Mouse (Mus musculus) midbrain, embryonic 14.5 days (tissue): ENCODE measurements at regions not wholly inside any gene's neighbourhood (a gene's known extent, or its start where the extent isn't known, plus 50 kb on each side); places are given as distances from the start of the nearest gene placed in this dataset.

Experiments used
- ATAC-seq: fragments of 200-750 bp; cut with Nextera tagmentation; 2 replicates; pipeline ENCODE4 v1.8.0; 2017; ENCODE audit warnings: moderate number of reproducible peaks, moderate library complexity; ENCODE audit not compliant: low FRiP score, low TSS enrichment
- DNase-seq: peaks from one replicate; pipeline ENCODE4 v3.0.0-alpha.2; 2015
- H3K27ac ChIP-seq: fragments of 300-500 bp; sonication (generic); replicated peaks from 2 replicates; pipeline ENCODE4 v1.5.1; 2014; ENCODE audit warnings: mild to moderate bottlenecking, low read depth, low read length, moderate library complexity
- H3K27me3 ChIP-seq: fragments of 300-500 bp; sonication (generic); 2 replicates; pipeline ENCODE4 v1.6.1; 2014; ENCODE audit warnings: low read length, control low read depth, mixed read lengths; ENCODE audit not compliant: control insufficient read depth, insufficient read depth
- H3K36me3 ChIP-seq: fragments of 300-500 bp; sonication (generic); 2 replicates; pipeline ENCODE4 v1.6.1; 2014; ENCODE audit warnings: low read length, control low read depth; ENCODE audit not compliant: control insufficient read depth, insufficient read depth
- H3K4me1 ChIP-seq: fragments of 300-500 bp; sonication (generic); 2 replicates; pipeline ENCODE4 v1.6.1; 2014; ENCODE audit warnings: mild to moderate bottlenecking, antibody characterized with exemption, low read length, control low read depth; ENCODE audit not compliant: control insufficient read depth, insufficient read depth
- H3K4me2 ChIP-seq: fragments of 300-500 bp; sonication (generic); 2 replicates; pipeline ENCODE4 v1.6.1; 2014; ENCODE audit warnings: mild to moderate bottlenecking, low read length, moderate library complexity
- H3K4me3 ChIP-seq: fragments of 300-500 bp; sonication (generic); replicated peaks from 2 replicates; pipeline ENCODE4 v1.5.1; 2014; ENCODE audit warnings: low read depth, low read length
- H3K9ac ChIP-seq: fragments of 300-500 bp; sonication (generic); replicated peaks from 2 replicates; pipeline ENCODE4 v1.6.1; 2014; ENCODE audit warnings: mild to moderate bottlenecking, low read length, moderate library complexity
- H3K9me3 ChIP-seq: fragments of 300-500 bp; sonication (generic); 2 replicates; pipeline ENCODE4 v1.6.1; 2016; ENCODE audit warnings: low read length, control low read depth, mixed read lengths; ENCODE audit not compliant: control insufficient read depth
- WGBS: fragments of 180-500 bp; shearing (Covaris S2); extraction: QIAGEN DNeasy Blood & Tissue Kit; methylation state at CpG from one replicate; pipeline ENCODE4 v1.1.7; 2014; 5-methylcytosine and 5-hydroxymethylcytosine counted together

- no peaks in the 10 kb centered on the region for H3K36me3 ChIP-seq
- 60% methylated on average over 5 of the region's 5 CpGs for WGBS
- no peaks in the 10 kb centered on the region for H3K9me3 ChIP-seq
- no peak for ATAC-seq
- no peaks in the 10 kb centered on the region for H3K4me1 ChIP-seq
- no peak overlapping the region for H3K9ac ChIP-seq
- H3K4me3 ChIP-seq, result no peak overlapping the region
- H3K27ac ChIP-seq, result no peak overlapping the region
- no peaks in the 10 kb centered on the region for H3K27me3 ChIP-seq
- no peak overlapping the region for H3K4me2 ChIP-seq
- no peak for DNase-seq
Measured at GRCm38 (mm10) chr8:104008756-104009155, 92.7 kb upstream of the Cdh5 start.

- Histone ChIP-seq H3K9ac (no peak overlapping the region), H3K36me3 (no peaks in the 10 kb centered on the region), H3K9me3 (no peaks in the 10 kb centered on the region), H3K4me1 (no peaks in the 10 kb centered on the region), H3K27ac (no peak overlapping the region), H3K27me3 (no peaks in the 10 kb centered on the region), H3K4me3 (no peak overlapping the region), H3K4me2 (no peak overlapping the region)
- WGBS, result 91% methylated on average over 6 of the region's 6 CpGs
- no peak for ATAC-seq
- no peak for DNase-seq
Measured at GRCm38 (mm10) chr8:104009306-104009705, 92.1 kb upstream of the Cdh5 start.

GRCm38 (mm10) chr8:104022231-104022630, 79.2 kb upstream of the Cdh5 start:
- no peak for DNase-seq

DNA sequence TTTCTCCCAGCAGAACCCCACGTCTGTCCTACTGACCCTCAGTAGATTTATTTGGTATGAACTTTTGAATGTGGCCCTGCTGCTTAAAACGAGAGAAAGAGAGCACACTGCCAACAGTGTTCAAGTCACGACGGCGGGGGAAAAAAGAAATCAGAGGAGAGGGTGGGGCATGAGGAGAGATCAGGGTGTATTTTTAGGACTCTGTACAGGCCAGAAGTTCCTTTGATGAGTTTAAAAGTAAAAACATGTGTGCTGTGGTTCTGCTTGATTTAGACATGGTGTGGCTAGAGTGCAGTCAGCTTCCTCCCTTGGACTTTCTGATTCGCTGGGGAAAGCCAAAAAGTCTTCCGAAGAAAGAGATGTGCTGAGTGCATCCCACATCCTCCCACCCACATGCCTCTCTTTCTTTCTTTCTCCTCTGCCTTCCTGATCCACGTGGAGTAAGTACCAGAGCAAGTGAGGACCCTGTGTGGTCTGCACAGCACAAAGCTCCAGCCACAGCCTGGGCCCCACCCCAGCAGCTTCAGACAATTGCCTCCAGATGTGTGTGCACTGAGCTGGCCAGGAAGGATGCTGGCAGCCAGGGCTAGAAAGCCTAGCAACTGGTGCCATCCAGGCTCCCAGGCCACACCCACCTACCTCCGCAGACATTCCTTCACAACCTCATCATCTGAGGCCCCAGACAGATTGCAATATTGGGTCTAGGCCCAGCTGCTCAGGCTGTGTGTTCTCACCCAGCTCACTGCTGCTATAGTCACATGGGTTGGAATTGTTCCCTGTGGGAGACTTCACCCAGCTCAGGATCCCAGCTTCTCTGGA, 78.5 kb upstream of the Cdh5 start:
- DNase-seq, result no peak
- Histone ChIP-seq H3K4me2 (no peak overlapping the region), H3K36me3 (no peaks in the 10 kb centered on the region), H3K9ac (no peak overlapping the region), H3K27me3 (no peaks in the 10 kb centered on the region), H3K4me3 (no peak overlapping the region), H3K4me1 (no peaks in the 10 kb centered on the region), H3K27ac (no peak overlapping the region), H3K9me3 (no peaks in the 10 kb centered on the region)
- WGBS, result 65% methylated on average over 9 of the region's 9 CpGs
- no peak for ATAC-seq

More at GRCm38 (mm10) chr8:104022231-104022630, 79.2 kb upstream of the Cdh5 start:
- no peaks in the 10 kb centered on the region for H3K9me3 ChIP-seq
- 86% methylated on average over 7 of the region's 7 CpGs for WGBS
- ATAC-seq, result no peak
- H3K27ac ChIP-seq, result no peak overlapping the region
- H3K4me2 ChIP-seq, result no peak overlapping the region
- no peaks in the 10 kb centered on the region for H3K36me3 ChIP-seq
- no peaks in the 10 kb centered on the region for H3K27me3 ChIP-seq
- H3K4me3 ChIP-seq, result no peak overlapping the region
- H3K9ac ChIP-seq, result no peak overlapping the region
- H3K4me1 ChIP-seq, result no peaks in the 10 kb centered on the region

DNA sequence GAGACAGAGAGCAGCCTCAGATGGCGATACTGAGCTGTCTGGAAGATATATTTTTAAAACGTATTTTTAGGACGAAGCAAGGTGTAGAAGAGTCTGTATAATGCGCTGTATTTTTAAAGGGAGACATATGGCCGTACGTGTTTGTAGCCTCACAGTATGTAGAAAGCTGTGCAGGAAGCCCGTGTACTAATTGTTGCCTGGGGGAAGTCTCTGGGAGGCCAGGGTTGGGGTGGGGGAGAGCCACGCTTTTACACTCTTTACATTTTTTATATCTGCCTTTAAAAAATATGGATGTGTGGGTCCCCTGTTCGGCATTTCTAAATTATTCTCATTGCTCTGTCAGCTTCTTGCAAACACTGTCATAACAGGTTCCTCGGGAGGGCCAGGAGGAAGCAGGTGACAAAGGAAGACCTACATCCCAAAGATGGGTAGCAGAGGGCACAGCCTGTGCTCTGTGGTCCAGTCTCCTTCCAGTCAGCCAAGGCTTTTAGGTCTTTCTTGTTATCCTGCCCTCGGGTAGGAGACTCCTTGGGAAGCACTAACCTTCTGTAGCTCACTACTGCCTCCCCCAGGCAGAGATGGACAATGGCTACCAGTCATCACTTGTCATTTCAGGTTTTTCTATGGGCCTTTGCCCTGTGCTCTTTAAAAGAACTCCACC, 74.1 kb upstream of the Cdh5 start:
- H3K4me3 ChIP-seq, result no peak overlapping the region
- H3K9me3 ChIP-seq, result 0 out of 2 replicates have a peak, but pooled peaks cover 5% of the 10 kb centered on the region
- no peaks in the 10 kb centered on the region for H3K27me3 ChIP-seq
- WGBS, result 71% methylated on average over 11 of the region's 11 CpGs
- H3K9ac ChIP-seq, result no peak overlapping the region
- H3K36me3 ChIP-seq, result no peaks in the 10 kb centered on the region
- H3K27ac ChIP-seq, result no peak overlapping the region
- DNase-seq, result peak; percentile 79
- ATAC-seq, result no peak
- no peaks in the 10 kb centered on the region for H3K4me1 ChIP-seq
- H3K4me2 ChIP-seq, result no peak overlapping the region

DNA sequence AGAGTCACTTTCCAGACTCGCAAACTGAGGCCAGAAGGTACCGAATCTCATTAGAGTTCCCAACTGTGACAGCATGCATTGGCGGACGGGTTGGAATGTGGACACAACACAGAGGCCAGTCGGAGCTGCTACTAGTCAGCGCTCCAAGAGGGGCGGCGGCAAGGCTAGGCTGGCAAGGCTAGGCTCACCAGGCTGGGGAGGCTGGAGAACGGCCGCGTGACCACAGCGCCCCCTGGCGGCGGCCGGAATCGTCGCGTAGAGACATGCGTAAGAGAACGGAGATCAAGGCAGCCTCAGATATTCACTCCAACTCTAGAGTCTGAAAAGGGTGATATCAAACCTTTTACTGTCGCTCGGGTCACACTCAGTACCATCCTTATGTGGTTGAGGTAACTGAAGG, 72.8 kb upstream of the Cdh5 start:
- no peaks in the 10 kb centered on the region for H3K27me3 ChIP-seq
- no peak overlapping the region for H3K9ac ChIP-seq
- ATAC-seq, result peak; percentile 85
- 2% methylated on average over 22 of the region's 22 CpGs for WGBS
- 0 out of 2 replicates have a peak, but pooled peaks cover 5% of the 10 kb centered on the region for H3K9me3 ChIP-seq
- no peak overlapping the region for H3K27ac ChIP-seq
- H3K4me3 ChIP-seq, result no peak overlapping the region
- H3K4me1 ChIP-seq, result no peaks in the 10 kb centered on the region
- peak; percentile 96 for DNase-seq
- peak overlapping the region; percentile 42 for H3K4me2 ChIP-seq
- H3K36me3 ChIP-seq, result no peaks in the 10 kb centered on the region

GRCm38 (mm10) chr8:104032179-104032578, 69.2 kb upstream of the Cdh5 start:
- Histone ChIP-seq H3K27ac (no peak overlapping the region), H3K4me2 (no peak overlapping the region), H3K4me3 (no peak overlapping the region), H3K9ac (no peak overlapping the region), H3K36me3 (no peaks in the 10 kb centered on the region), H3K27me3 (0 out of 2 replicates have a peak, but pooled peaks cover 4% of the 10 kb centered on the region), H3K4me1 (no peaks in the 10 kb centered on the region), H3K9me3 (0 out of 2 replicates have a peak, but pooled peaks cover 5% of the 10 kb centered on the region)
- WGBS, result 92% methylated on average over 2 of the region's 2 CpGs
- ATAC-seq (no peak), DNase-seq (peak; percentile 62)

DNA sequence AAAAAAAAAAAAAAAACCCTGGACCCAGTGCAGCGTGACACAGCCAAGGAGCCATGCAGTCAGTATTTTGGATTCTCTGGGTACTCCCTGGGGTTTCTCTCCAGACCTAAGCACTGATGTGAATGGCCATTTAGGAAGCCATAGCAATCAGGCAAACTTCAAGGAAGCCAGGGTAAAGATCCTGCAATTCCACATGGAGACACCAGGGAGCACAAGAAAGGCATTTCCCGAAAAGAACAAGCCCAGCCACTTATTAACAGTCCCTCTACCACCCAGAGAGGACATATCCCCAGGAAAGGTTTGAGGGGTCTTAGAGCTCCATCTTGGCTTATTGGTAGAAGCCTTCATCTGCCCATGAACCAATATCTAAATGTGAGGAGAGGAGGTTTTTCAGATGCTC, 68.3 kb upstream of the Cdh5 start:
- Histone ChIP-seq H3K4me3 (no peak overlapping the region), H3K4me1 (no peaks in the 10 kb centered on the region), H3K9ac (no peak overlapping the region), H3K36me3 (no peaks in the 10 kb centered on the region), H3K27ac (no peak overlapping the region), H3K9me3 (0 out of 2 replicates have a peak, but pooled peaks cover 5% of the 10 kb centered on the region), H3K27me3 (0 out of 2 replicates have a peak, but pooled peaks cover 4% of the 10 kb centered on the region), H3K4me2 (no peak overlapping the region)
- 50% methylated on average over 2 of the region's 2 CpGs for WGBS
- DNase-seq, result no peak
- ATAC-seq, result no peak
